Mouse (Mus musculus) E14TG2a.4 (cell line): ENCODE results near the gene Fibcd1.
A peak's percentile ranks its signal among the peaks of the same experiment; 100 is the strongest.

Source experiments
- H3K27me3 ChIP-seq: 2 replicates; pipeline ENCODE4 v1.6.1; 2014; ENCODE audit warnings: low read length, control low read depth; ENCODE audit not compliant: insufficient read depth
- H3K36me3 ChIP-seq: 2 replicates; pipeline ENCODE4 v1.6.1; 2014; ENCODE audit warnings: low read length, control low read depth; ENCODE audit not compliant: insufficient read depth
- H3K4me1 ChIP-seq: replicated peaks from 2 replicates; pipeline ENCODE4 v1.6.1; 2014; ENCODE audit warnings: low read depth, low read length, control low read depth
- H3K4me3 ChIP-seq: replicated peaks from 2 replicates; pipeline ENCODE4 v1.5.1; 2014; ENCODE audit warnings: mild to moderate bottlenecking, low read length
- H3K9me3 ChIP-seq: 2 replicates; pipeline ENCODE4 v1.6.1; 2014; ENCODE audit warnings: low read length, control low read depth
- CTCF ChIP-seq: conservative IDR thresholded peaks from 2 replicates; pipeline ENCODE4 v1.5.1; 2014; ENCODE audit warnings: low read length
- NANOG ChIP-seq: IDR thresholded peaks from 2 replicates; pipeline ENCODE4 v1.6.1; 2014; ENCODE audit warnings: borderline replicate concordance, low read length, mixed read lengths
- POU5F1 ChIP-seq: IDR thresholded peaks from 2 replicates; pipeline ENCODE4 v1.6.1; 2014; ENCODE audit warnings: low read length, borderline replicate concordance

Fibcd1 gene

GRCm38 (mm10) chr2:31865322-31865721, 19.5 kb upstream of the Fibcd1 start:
- H3K27me3 ChIP-seq, result peaks cover 50% of the 10 kb centered on the region
- no peaks in the 10 kb centered on the region for H3K9me3 ChIP-seq
- TF ChIP-seq POU5F1, result no peak
- TF ChIP-seq CTCF, result no peak
- TF ChIP-seq NANOG, result no peak

GRCm38 (mm10) chr2:31864891-31865290, 19.1 kb upstream of the Fibcd1 start:
- H3K4me1 ChIP-seq, result peaks cover 15% of the 10 kb centered on the region
- H3K36me3 ChIP-seq, result no peaks in the 10 kb centered on the region
- no peak for TF ChIP-seq CTCF
- no peak for TF ChIP-seq NANOG
- no peak for TF ChIP-seq POU5F1
- no peak overlapping the region for H3K4me3 ChIP-seq
- H3K9me3 ChIP-seq, result no peaks in the 10 kb centered on the region
- H3K27me3 ChIP-seq, result peaks cover 54% of the 10 kb centered on the region

More at GRCm38 (mm10) chr2:31865322-31865721, 19.5 kb upstream of the Fibcd1 start:
- H3K4me3 ChIP-seq, result no peak overlapping the region
- H3K4me1 ChIP-seq, result peaks cover 13% of the 10 kb centered on the region
- no peaks in the 10 kb centered on the region for H3K36me3 ChIP-seq

- TF ChIP-seq NANOG, result no peak
- TF ChIP-seq CTCF, result no peak
- no peaks in the 10 kb centered on the region for H3K9me3 ChIP-seq
- H3K4me1 ChIP-seq, result peaks cover 26% of the 10 kb centered on the region
- no peak overlapping the region for H3K4me3 ChIP-seq
- H3K27me3 ChIP-seq, result peaks cover 61% of the 10 kb centered on the region
- H3K36me3 ChIP-seq, result no peaks in the 10 kb centered on the region
Measured at GRCm38 (mm10) chr2:31863766-31864165, 18.0 kb upstream of the Fibcd1 start.

GRCm38 (mm10) chr2:31862919-31863318, 17.1 kb upstream of the Fibcd1 start:
- Histone ChIP-seq H3K9me3 (no peaks in the 10 kb centered on the region), H3K27me3 (peaks cover 70% of the 10 kb centered on the region), H3K4me3 (no peak overlapping the region), H3K36me3 (no peaks in the 10 kb centered on the region), H3K4me1 (peaks cover 34% of the 10 kb centered on the region)
- no peak for TF ChIP-seq POU5F1
- no peak for TF ChIP-seq NANOG
- no peak for TF ChIP-seq CTCF

GRCm38 (mm10) chr2:31858500-31858899, 12.7 kb upstream of the Fibcd1 start:
- H3K4me1 ChIP-seq, result peaks cover 29% of the 10 kb centered on the region
- no peak overlapping the region for H3K4me3 ChIP-seq
- no peak for TF ChIP-seq CTCF
- no peak for TF ChIP-seq NANOG
- no peak for TF ChIP-seq POU5F1
- H3K27me3 ChIP-seq, result peaks cover 85% of the 10 kb centered on the region
- H3K36me3 ChIP-seq, result no peaks in the 10 kb centered on the region
- no peaks in the 10 kb centered on the region for H3K9me3 ChIP-seq

GRCm38 (mm10) chr2:31857180-31857579, 11.4 kb upstream of the Fibcd1 start:
- Histone ChIP-seq H3K27me3 (peaks cover 79% of the 10 kb centered on the region), H3K4me3 (no peak overlapping the region), H3K9me3 (no peaks in the 10 kb centered on the region), H3K4me1 (peaks cover 29% of the 10 kb centered on the region), H3K36me3 (no peaks in the 10 kb centered on the region)
- TF ChIP-seq POU5F1, result no peak
- no peak for TF ChIP-seq CTCF
- TF ChIP-seq NANOG, result no peak

GRCm38 (mm10) chr2:31855991-31856390, 10.2 kb upstream of the Fibcd1 start:
- H3K4me1 ChIP-seq, result peaks cover 38% of the 10 kb centered on the region
- TF ChIP-seq POU5F1, result no peak
- no peak for TF ChIP-seq CTCF
- no peak for TF ChIP-seq NANOG
- H3K4me3 ChIP-seq, result no peak overlapping the region
- H3K27me3 ChIP-seq, result peaks cover 80% of the 10 kb centered on the region
- no peaks in the 10 kb centered on the region for H3K36me3 ChIP-seq
- H3K9me3 ChIP-seq, result no peaks in the 10 kb centered on the region

- Histone ChIP-seq H3K9me3 (no peaks in the 10 kb centered on the region), H3K4me1 (peaks cover 36% of the 10 kb centered on the region), H3K4me3 (peak overlapping the region; percentile 43), H3K36me3 (no peaks in the 10 kb centered on the region), H3K27me3 (peaks cover 76% of the 10 kb centered on the region)
- TF ChIP-seq POU5F1, result no peak
- TF ChIP-seq NANOG, result no peak
- no peak for TF ChIP-seq CTCF
Measured at GRCm38 (mm10) chr2:31850141-31850540, 4.3 kb upstream of the Fibcd1 start.

- H3K9me3 ChIP-seq, result no peaks in the 10 kb centered on the region
- H3K4me3 ChIP-seq, result no peak overlapping the region
- TF ChIP-seq CTCF (peak; percentile 31), POU5F1 (no peak)
- H3K36me3 ChIP-seq, result no peaks in the 10 kb centered on the region
- H3K27me3 ChIP-seq, result peaks cover 81% of the 10 kb centered on the region
- peaks cover 46% of the 10 kb centered on the region for H3K4me1 ChIP-seq
Measured at GRCm38 (mm10) chr2:31847908-31848307, 2.1 kb upstream of the Fibcd1 start.
